Mouse (Mus musculus): ENCODE measurements around the gene Bhlha15. TPM values are rescaled to one million over a fixed set of nuclear protein-coding genes. Genes with fewer than 3 reads are reported as not detected.

Gene Bhlha15
- polyA plus RNA-seq (2017; shearing (Covaris generic)) = 0.21 TPM

GRCm38 (mm10) chr5:144189950-144190583 is at the start of gene Bhlha15:
Gene Bhlha15, plus strand, starts transcription at chr5:144190286.

GRCm38 (mm10) chr5:144223503-144223862 is 33.4 kb downstream of the Bhlha15 start, which contains the start of gene Tecpr1:
Gene Tecpr1, minus strand, starts transcription at chr5:144223615.

Other genes starting within 250 kb of the Bhlha15 start
- 54.9 TPM for gene Ccz1, start 175.4 kb upstream of the Bhlha15 start, polyA plus RNA-seq (2017; shearing (Covaris generic))
- gene Ocm, start 163.6 kb upstream of the Bhlha15 start, polyA plus RNA-seq (2017; shearing (Covaris generic)) = not detected
- 3.6 TPM for gene Lmtk2, start 89.8 kb upstream of the Bhlha15 start, polyA plus RNA-seq (2017; shearing (Covaris generic))
- gene Tecpr1, start 33.3 kb downstream of the Bhlha15 start, polyA plus RNA-seq (2017; shearing (Covaris generic)) = 237 TPM
- 4.0 TPM for gene Bri3, start 54.2 kb downstream of the Bhlha15 start, polyA plus RNA-seq (2017; shearing (Covaris generic))
- 0.46 TPM for gene Baiap2l1, start 167.8 kb downstream of the Bhlha15 start, polyA plus RNA-seq (2017; shearing (Covaris generic))

All from activated CD4-positive, CD25-positive, alpha-beta regulatory T cell, adult 9 weeks (primary cell).